Mouse (Mus musculus) lung, adult 2 months (tissue): ENCODE data around the gene Dhx32.
A peak's percentile ranks its signal among the peaks of the same experiment; 100 is the strongest.

Experiments
- CTCF ChIP-seq: fragments of 200-500 bp; IDR thresholded peaks from 2 replicates; pipeline ENCODE4 v1.5.1; 2011; ENCODE audit warnings: mild to moderate bottlenecking, low read length, control low read depth; ENCODE audit not compliant: insufficient read depth
- POLR2A ChIP-seq: fragments of 200-500 bp; IDR thresholded peaks from 2 replicates; pipeline ENCODE4 v1.6.1; 2011; ENCODE audit warnings: low read depth, mild to moderate bottlenecking, control low read depth, low read length, borderline replicate concordance; ENCODE audit errors: extremely low read depth

- TF ChIP-seq POLR2A (peak; percentile 45; the same call in 1 of the 2 replicates), CTCF (no peak)
Measured at GRCm38 (mm10) chr7:133776626-133776996, 5.9 kb downstream of the Dhx32 start, which contains the start of gene Fank1.
